Mouse (Mus musculus) kidney, embryonic 14.5 days (tissue): ENCODE measurements around the gene Ldlrap1. TPM values are rescaled to one million over a fixed set of nuclear protein-coding genes. Genes with fewer than 3 reads are reported as not detected.

Experiments used
- ATAC-seq: fragments of 200-750 bp; cut with Nextera tagmentation; 2 replicates; pipeline ENCODE4 v1.8.0; 2017; ENCODE audit warnings: moderate number of reproducible peaks, mild to moderate bottlenecking, moderate TSS enrichment, moderate library complexity; ENCODE audit not compliant: low FRiP score, low TSS enrichment
- H3K27ac ChIP-seq: fragments of 300-500 bp; sonication (generic); 2 replicates; pipeline ENCODE4 v1.5.1; 2014; ENCODE audit warnings: low read depth, mild to moderate bottlenecking, low read length, moderate library complexity, mixed read lengths
- H3K27me3 ChIP-seq: fragments of 300-500 bp; sonication (generic); 2 replicates; pipeline ENCODE4 v1.6.1; 2014; ENCODE audit warnings: mild to moderate bottlenecking, low read length; ENCODE audit not compliant: control insufficient read depth, insufficient read depth
- H3K36me3 ChIP-seq: fragments of 300-500 bp; sonication (generic); 2 replicates; pipeline ENCODE4 v1.6.1; 2014; ENCODE audit warnings: low read length, mixed read lengths; ENCODE audit not compliant: control insufficient read depth, insufficient read depth
- H3K4me1 ChIP-seq: fragments of 300-500 bp; sonication (generic); 2 replicates; pipeline ENCODE4 v1.6.1; 2014; ENCODE audit warnings: low read length, mixed read lengths; ENCODE audit not compliant: control insufficient read depth, insufficient read depth
- H3K4me2 ChIP-seq: fragments of 300-500 bp; sonication (generic); replicated peaks from 2 replicates; pipeline ENCODE4 v1.6.1; 2014; ENCODE audit warnings: low read depth, mild to moderate bottlenecking, low read length
- H3K4me3 ChIP-seq: fragments of 300-500 bp; sonication (generic); 2 replicates; pipeline ENCODE4 v1.5.1; 2014; ENCODE audit warnings: mild to moderate bottlenecking, low read length
- H3K9ac ChIP-seq: fragments of 300-500 bp; sonication (generic); 2 replicates; pipeline ENCODE4 v1.6.1; 2014; ENCODE audit warnings: low read depth, mild to moderate bottlenecking, low read length, moderate library complexity
- H3K9me3 ChIP-seq: fragments of 300-500 bp; sonication (generic); 2 replicates; pipeline ENCODE4 v1.6.1; 2016; ENCODE audit warnings: low read length; ENCODE audit not compliant: control insufficient read depth
- WGBS: fragments of 180-500 bp; shearing (Covaris S2); extraction: QIAGEN DNeasy Blood & Tissue Kit; methylation state at CpG from one replicate; pipeline ENCODE4 v1.1.7; 2014; 5-methylcytosine and 5-hydroxymethylcytosine counted together
- polyA plus RNA-seq: library from polyadenylated mRNA; unstranded; fragments of >200 nt; fragmentation: Nextera tagmentation; extraction: Ambion mirVana; gene quantifications from 2 replicates; pipeline ENCODE4 v1.2.1, GENCODE M21; 2014

Ldlrap1 gene
- polyA plus RNA-seq, 1 experiment from 2014 or later = 19.9 TPM

GRCm38 (mm10) chr4:134739530-134739929 lies 28.3 kb downstream of the Ldlrap1 start:
- 58% methylated on average over 3 of the region's 3 CpGs for WGBS
- H3K9ac ChIP-seq = no peak overlapping the region
- no peak for ATAC-seq
- no peaks in the 10 kb centered on the region for H3K27me3 ChIP-seq
- H3K36me3 ChIP-seq = no peaks in the 10 kb centered on the region; the same call in 1 of the 2 replicates
- no peak overlapping the region for H3K27ac ChIP-seq
- H3K4me1 ChIP-seq = peaks cover 17% of the 10 kb centered on the region; the same call in 1 of the 2 replicates
- H3K9me3 ChIP-seq = no peaks in the 10 kb centered on the region
- H3K4me3 ChIP-seq = no peak overlapping the region
- H3K4me2 ChIP-seq = no peak overlapping the region

GRCm38 (mm10) chr4:134737365-134737910 lies 30.4 kb downstream of the Ldlrap1 start:
- Histone ChIP-seq H3K4me1 (peaks cover 20% of the 10 kb centered on the region; the same call in 1 of the 2 replicates), H3K36me3 (no peaks in the 10 kb centered on the region; the same call in 1 of the 2 replicates), H3K9me3 (no peaks in the 10 kb centered on the region), H3K4me2 (no peak overlapping the region), H3K27me3 (no peaks in the 10 kb centered on the region), H3K4me3 (no peak overlapping the region), H3K27ac (no peak overlapping the region), H3K9ac (no peak overlapping the region)
- no peak for ATAC-seq
- WGBS = 60% methylated on average over 14 of the region's 14 CpGs

- H3K9ac ChIP-seq = no peak overlapping the region
- H3K27me3 ChIP-seq = no peaks in the 10 kb centered on the region
- ATAC-seq = no peak
- peaks cover 20% of the 10 kb centered on the region; the same call in 1 of the 2 replicates for H3K4me1 ChIP-seq
- 47% methylated on average over 7 of the region's 7 CpGs for WGBS
- no peak overlapping the region for H3K4me2 ChIP-seq
- H3K27ac ChIP-seq = no peak overlapping the region
- no peaks in the 10 kb centered on the region for H3K9me3 ChIP-seq
- no peak overlapping the region for H3K4me3 ChIP-seq
- H3K36me3 ChIP-seq = no peaks in the 10 kb centered on the region
These were observed 31.7 kb downstream of the Ldlrap1 start for GRCm38 (mm10) chr4:134736147-134736546.

GRCm38 (mm10) chr4:134734629-134735081 lies 33.2 kb downstream of the Ldlrap1 start:
- peak overlapping the region; percentile 22 for H3K4me2 ChIP-seq
- H3K36me3 ChIP-seq = no peaks in the 10 kb centered on the region
- H3K27me3 ChIP-seq = no peaks in the 10 kb centered on the region
- no peak overlapping the region for H3K4me3 ChIP-seq
- no peak overlapping the region for H3K9ac ChIP-seq
- peaks cover 20% of the 10 kb centered on the region; the same call in 1 of the 2 replicates for H3K4me1 ChIP-seq
- 0 out of 2 replicates have a peak, but pooled peaks have one; percentile 1 for ATAC-seq
- H3K27ac ChIP-seq = peak overlapping the region; percentile 55; the same call in 1 of the 2 replicates
- 61% methylated on average over 9 of the region's 9 CpGs for WGBS
- H3K9me3 ChIP-seq = no peaks in the 10 kb centered on the region

GRCm38 (mm10) chr4:134734038-134734628 lies 33.7 kb downstream of the Ldlrap1 start:
- H3K36me3 ChIP-seq = no peaks in the 10 kb centered on the region
- H3K4me1 ChIP-seq = peaks cover 20% of the 10 kb centered on the region; the same call in 1 of the 2 replicates
- peak overlapping the region; percentile 22 for H3K4me2 ChIP-seq
- no peaks in the 10 kb centered on the region for H3K27me3 ChIP-seq
- H3K9ac ChIP-seq = no peak overlapping the region
- H3K27ac ChIP-seq = peak overlapping the region; percentile 55; the same call in 1 of the 2 replicates
- H3K4me3 ChIP-seq = no peak overlapping the region
- 8% methylated on average over 13 of the region's 13 CpGs for WGBS
- peak; percentile 68 for ATAC-seq
- H3K9me3 ChIP-seq = no peaks in the 10 kb centered on the region

- no peak overlapping the region for H3K4me3 ChIP-seq
- ATAC-seq = no peak
- H3K27ac ChIP-seq = no peak overlapping the region
- H3K9ac ChIP-seq = no peak overlapping the region
- H3K27me3 ChIP-seq = no peaks in the 10 kb centered on the region
- no peaks in the 10 kb centered on the region for H3K36me3 ChIP-seq
- H3K4me2 ChIP-seq = no peak overlapping the region
- H3K9me3 ChIP-seq = no peaks in the 10 kb centered on the region
- H3K4me1 ChIP-seq = peaks cover 20% of the 10 kb centered on the region; the same call in 1 of the 2 replicates
- WGBS = 65% methylated on average over 9 of the region's 9 CpGs
These were observed 34.5 kb downstream of the Ldlrap1 start for GRCm38 (mm10) chr4:134733371-134733770.

- no peak overlapping the region for H3K4me3 ChIP-seq
- H3K27me3 ChIP-seq = no peaks in the 10 kb centered on the region
- no peaks in the 10 kb centered on the region for H3K36me3 ChIP-seq
- H3K9ac ChIP-seq = no peak overlapping the region
- no peak for ATAC-seq
- H3K27ac ChIP-seq = no peak overlapping the region
- 5% methylated on average over 8 of the region's 8 CpGs for WGBS
- no peaks in the 10 kb centered on the region for H3K9me3 ChIP-seq
- no peak overlapping the region for H3K4me2 ChIP-seq
- H3K4me1 ChIP-seq = peaks cover 13% of the 10 kb centered on the region
These were observed 37.7 kb downstream of the Ldlrap1 start for GRCm38 (mm10) chr4:134730106-134730505.

- 74% methylated on average over 13 of the region's 13 CpGs for WGBS
- peaks cover 7% of the 10 kb centered on the region for H3K4me1 ChIP-seq
- no peak for ATAC-seq
- H3K4me2 ChIP-seq = no peak overlapping the region
- no peak overlapping the region for H3K9ac ChIP-seq
- H3K4me3 ChIP-seq = no peak overlapping the region
- H3K27me3 ChIP-seq = no peaks in the 10 kb centered on the region
- H3K9me3 ChIP-seq = no peaks in the 10 kb centered on the region
- H3K27ac ChIP-seq = no peak overlapping the region
- no peaks in the 10 kb centered on the region for H3K36me3 ChIP-seq
These were observed 42.0 kb downstream of the Ldlrap1 start for GRCm38 (mm10) chr4:134725735-134726345.

- ATAC-seq = no peak
- H3K27me3 ChIP-seq = no peaks in the 10 kb centered on the region
- H3K4me3 ChIP-seq = no peak overlapping the region
- H3K4me1 ChIP-seq = peaks cover 7% of the 10 kb centered on the region
- no peak overlapping the region for H3K9ac ChIP-seq
- H3K36me3 ChIP-seq = no peaks in the 10 kb centered on the region
- 42% methylated on average over 4 of the region's 4 CpGs for WGBS
- H3K9me3 ChIP-seq = no peaks in the 10 kb centered on the region
- no peak overlapping the region for H3K27ac ChIP-seq
- no peak overlapping the region for H3K4me2 ChIP-seq
These were observed 42.9 kb downstream of the Ldlrap1 start for GRCm38 (mm10) chr4:134724974-134725373.
